Mouse (Mus musculus): ENCODE data around the gene Prdm10.

GRCm38 (mm10) chr9:31240522-31241207 lies 39.7 kb upstream of the Prdm10 start:
- TF ChIP-seq GATA1 (IDR thresholded peaks at IDR 0.05; ENCODE audit: borderline replicate concordance, low read length) (no peak), FLI1 (IDR thresholded peaks at IDR 0.05; ENCODE audit: low read length) (no peak)

All from megakaryocyte, embryonic 14.5 days (primary cell).